Mouse (Mus musculus): ENCODE data around the gene Prss12.

DNA sequence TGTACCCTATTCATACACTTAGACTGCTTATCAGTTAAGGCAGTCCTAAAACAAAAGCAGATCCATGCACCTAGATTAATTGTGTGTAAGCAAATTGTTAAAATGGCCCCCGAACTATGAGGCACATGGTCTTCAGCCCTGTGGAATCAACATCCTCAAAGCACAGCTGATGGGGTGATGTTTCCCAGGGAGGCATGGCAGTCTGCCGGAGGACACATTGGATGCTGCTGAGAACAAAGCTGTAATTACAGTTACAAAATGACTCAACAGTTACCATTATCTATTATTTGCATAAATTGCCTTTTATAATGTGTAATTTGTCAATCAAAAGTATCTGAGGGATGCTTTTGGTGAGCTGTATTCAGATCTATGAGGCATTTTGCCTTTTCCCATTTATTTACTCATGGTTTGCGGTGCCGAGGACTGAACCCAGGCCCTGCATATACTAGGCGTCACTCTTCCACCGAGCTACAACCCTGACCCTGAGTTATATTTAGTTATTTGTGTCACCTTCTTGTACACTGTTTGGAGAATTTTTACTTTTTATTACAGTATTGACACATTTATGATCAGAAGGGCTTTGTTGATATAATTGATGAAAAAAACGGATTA is 108.6 kb downstream of the Prss12 start:
- no peak for TF ChIP-seq POLR2A (IDR thresholded peaks at IDR 0.05; ENCODE audit: extremely low read depth, insufficient read depth, low read length)
- TF ChIP-seq CTCF (IDR thresholded peaks at IDR 0.05; ENCODE audit: extremely low read depth, insufficient read depth, low read length): no peak

Data from cortical plate, adult 2 months (tissue).